Mouse (Mus musculus): ENCODE data around the gene Hist2h2ab. TPM values are rescaled to one million over a fixed set of nuclear protein-coding genes. Genes with fewer than 3 reads are reported as not detected.

The Hist2h2ab gene
- total RNA-seq, 2 experiments from 2014 or later, result 9.4 to 10.4 TPM

DNA sequence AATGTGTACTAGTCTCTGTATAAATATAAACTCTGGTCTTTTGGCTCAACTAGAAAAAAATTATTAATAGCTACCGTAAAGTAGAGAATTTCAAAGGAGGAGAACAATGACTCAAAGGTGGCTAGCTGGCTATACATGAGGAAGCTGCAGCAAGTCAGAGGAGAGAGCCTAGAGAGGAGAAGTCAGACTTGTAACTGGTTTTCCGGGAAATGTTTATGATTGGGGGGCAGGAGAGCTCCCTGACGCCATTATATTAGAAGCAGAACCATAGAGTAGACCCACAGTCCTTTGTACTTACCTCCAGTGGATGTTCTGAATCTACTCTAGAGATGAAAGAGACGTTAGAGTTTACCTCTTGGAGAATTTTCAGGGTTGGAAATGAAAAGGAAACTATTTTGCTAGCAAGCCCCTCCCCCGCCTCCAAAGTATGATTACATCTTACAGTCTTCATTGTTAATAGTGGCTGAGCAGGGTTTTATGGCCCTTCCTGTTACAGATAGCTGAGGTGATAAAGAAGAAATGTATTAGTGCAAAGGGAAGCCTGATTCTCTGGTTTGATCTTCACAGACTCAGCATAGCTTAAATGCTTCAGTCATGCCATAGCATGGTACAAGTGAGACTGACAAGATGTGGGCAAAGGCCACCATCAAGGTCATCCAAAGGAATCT is 36.4 kb downstream of the Hist2h2ab start:
- no peak for DNase-seq (ENCODE audit: low spot score in 2 of 2)

DNA sequence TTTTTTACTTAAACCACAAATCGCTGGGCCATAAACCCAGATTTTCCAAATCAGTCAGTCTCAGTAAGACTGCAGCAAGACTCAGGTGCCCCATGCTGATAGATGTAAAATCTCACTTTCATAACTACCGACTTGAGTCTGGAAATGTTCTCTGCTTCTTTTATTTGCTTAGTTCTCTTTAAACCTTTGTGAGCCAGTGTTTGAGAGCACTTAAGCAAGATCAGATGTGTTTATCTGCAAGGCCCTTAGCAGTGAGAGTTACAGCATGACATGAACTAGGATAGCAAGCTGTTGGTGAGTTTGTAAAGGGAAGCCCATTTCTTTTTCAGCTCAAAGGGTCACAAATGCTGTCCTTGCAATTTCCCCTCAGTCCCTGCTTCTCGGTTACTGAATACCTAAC is 37.5 kb downstream of the Hist2h2ab start:
- DNase-seq (ENCODE audit: low spot score in 2 of 2), result no peak

DNA sequence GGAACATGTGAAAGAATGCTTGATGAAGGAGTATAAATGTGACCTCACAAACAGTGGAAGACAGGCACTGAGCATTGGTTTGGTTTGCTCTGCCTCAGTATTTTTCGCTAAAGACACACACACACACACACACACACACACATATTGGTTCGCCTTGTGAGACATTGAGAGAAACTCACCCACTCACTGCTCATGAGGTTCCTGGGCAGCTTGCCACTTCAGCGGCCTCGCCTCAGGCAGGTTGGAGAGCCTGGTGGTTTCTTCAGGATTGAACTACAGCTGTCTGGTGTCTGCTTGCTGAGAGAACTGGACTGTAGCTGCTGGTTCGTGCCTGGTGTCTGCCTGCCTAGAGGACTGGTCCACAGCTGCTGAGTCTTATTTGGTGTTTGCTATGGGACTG is 40.6 kb downstream of the Hist2h2ab start:
- no peak for DNase-seq (ENCODE audit: low spot score in 2 of 2)

DNA sequence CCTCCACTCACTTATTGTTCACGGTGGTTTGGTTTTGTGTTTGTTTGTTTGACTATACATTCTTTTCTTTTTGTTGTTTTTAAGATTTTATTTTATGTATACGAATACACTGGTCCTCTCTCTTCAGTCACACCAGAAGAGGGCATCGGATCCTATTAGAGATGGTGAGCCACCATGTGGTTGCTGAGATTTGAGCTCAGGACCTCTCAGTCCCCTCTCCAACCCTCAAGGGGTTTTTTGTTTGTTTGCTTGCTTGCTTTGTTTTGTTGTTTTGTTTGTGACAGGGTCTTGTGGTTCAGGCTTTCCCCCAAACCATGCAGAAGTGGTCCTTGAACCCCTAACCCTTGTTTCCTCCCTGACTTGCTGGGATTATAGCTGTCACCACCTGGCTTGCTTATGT is 42.0 kb downstream of the Hist2h2ab start:
- DNase-seq (ENCODE audit: low spot score in 2 of 2), result no peak

DNA sequence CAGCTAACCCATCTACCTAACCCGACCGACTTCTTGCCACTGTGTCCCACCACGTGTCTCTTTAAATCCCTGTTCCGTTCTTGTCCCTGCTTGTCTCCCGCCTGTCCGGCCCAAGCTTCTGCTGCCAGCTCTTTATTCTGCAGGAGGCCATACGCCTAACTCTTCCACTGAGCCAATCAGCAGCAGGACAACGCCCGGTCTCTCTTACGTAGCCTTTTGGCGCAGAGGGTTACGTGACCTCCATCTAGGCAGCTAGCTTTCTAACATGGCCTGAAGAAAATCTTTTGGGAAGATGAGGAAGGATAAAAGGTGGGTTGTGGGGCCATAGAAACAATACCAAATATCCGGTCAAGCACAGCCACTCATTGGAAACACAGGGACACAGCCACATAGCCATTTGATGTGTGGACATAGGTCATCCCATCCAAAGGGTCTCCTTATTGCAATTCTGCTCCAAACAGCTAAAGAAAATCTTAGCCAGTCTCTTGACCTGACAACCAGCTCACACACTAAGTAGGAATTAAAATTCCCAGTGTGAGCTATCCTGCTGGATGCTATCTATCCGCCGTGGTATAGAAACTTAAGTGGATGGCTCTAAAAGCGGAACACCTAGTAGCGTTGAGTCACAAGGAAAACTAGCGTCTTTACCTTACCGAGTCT is 42.7 kb downstream of the Hist2h2ab start:
- peak; percentile 60 to 77 for DNase-seq (ENCODE audit: low spot score in 2 of 2)

DNA sequence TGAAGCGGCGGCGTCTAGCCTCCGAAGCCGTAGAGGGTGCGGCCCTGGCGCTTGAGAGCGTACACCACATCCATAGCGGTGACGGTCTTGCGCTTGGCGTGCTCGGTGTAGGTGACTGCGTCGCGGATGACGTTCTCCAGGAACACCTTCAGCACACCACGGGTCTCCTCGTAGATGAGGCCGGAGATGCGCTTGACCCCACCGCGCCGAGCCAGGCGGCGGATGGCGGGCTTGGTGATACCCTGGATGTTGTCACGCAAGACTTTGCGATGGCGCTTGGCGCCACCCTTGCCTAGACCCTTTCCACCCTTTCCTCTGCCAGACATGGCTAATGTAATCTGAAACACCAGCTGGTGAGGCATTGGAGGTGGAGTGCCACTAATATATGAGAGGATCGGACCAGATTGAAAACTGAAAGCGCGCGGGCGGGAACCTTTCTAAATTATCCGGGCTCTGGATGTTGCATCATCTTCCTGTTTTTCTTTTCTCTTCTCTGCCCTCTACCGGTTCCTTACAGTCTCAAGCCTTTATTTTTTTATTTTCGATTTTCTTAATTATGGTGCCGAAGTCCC is 43.4 kb downstream of the Hist2h2ab start, which contains the start of gene Hist2h4:
Hist2h4 (minus strand) TSS at position 333 of the 572 bp plus-strand sequence.
- peak; percentile 98 for DNase-seq (ENCODE audit: low spot score in 2 of 2)

DNA sequence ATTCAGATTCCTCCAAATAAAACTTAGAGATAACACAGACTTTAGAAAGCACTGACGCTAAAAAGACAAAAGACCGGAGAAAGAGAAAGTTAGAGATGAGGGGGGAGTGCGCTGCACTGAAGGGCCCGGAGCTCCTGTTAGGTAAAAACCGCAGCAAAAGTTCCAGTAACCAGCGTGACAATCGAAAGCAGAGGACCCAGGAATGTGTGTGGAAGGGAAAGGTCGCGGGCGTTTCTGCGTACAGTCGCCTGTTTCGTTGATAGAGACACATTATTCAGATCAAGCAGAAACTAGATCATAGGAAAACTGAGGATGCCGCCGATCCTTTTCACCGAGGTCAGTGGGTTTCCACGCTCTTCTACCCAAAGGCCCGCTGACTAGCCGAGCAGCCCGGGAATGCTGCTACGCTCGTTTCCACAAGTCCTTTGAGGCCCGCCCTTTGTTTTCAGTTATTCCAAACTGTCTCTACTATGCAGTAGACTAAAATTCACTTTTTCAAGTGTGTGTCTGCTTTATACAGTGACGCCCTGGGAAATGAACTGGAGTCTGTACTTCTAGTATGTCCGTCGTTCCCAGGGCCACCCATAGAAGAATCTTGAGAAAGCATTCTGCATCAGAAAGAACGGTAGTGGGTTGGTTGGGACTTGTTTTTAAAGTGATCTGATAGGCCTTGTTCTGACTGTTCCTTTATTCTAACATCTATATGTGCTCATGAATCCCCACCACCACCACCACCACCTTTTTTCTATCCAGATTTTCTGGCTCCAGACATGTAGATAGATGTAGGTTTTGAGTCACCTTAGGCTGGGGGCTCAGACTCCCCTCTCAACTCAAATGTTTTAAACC is 44.1 kb downstream of the Hist2h2ab start:
- peak in 1 of 2 experiments; percentile 54 for DNase-seq (ENCODE audit: low spot score in 2 of 2)

DNA sequence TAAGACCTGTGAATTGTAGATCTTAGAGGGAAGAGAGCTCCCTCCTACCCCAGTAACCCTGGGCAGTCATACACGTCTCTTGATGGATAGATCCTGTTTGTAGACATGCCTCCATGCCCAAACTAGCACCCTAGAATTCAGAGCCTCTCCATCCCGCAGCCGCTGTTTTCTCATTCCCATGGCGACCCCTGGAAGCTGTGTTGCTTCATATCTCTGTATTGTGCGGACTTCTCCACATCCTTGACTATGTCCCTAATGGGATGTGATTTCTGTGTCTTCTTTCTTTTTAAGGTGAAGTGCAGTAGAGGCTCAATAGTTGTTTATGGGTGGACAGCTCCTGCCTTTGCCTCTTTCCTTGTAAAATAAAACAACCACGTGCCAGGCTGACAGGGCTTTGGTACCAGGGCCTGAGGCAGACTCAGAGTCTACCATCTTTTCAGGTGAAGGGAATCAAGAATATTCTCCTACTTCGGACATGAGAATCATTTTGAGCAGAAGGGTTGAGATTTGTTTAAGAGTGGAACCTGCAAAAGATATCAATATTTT is 44.8 kb downstream of the Hist2h2ab start:
- no peak for DNase-seq (ENCODE audit: low spot score in 2 of 2)

DNA sequence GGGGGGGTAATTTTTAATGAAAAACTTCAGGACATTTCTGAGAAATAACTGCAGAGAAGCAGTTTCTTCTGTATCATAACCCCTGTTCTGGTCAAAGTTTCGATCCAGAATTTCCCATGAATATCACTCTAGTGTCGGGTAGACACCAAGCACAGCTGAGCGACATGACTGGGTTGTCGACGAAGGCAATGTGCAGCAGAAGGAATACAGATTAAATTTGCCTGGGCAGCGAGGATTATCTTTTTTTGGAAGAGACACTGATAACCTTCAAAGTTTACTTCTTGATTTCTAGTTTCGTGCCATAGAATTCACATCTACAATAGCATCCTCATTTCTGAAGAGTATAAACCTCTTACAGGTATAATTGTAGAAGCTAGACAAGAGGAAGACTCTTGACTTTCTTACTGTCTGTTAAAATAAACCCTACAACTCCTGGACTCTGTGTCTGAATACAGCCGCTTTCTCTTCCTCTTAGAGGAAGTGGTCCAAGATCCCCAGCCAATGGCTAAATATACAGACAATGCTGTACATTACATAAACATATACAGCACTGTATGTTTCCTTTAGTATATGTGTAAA is 46.6 kb downstream of the Hist2h2ab start:
- DNase-seq (ENCODE audit: low spot score in 2 of 2), result no peak

DNA sequence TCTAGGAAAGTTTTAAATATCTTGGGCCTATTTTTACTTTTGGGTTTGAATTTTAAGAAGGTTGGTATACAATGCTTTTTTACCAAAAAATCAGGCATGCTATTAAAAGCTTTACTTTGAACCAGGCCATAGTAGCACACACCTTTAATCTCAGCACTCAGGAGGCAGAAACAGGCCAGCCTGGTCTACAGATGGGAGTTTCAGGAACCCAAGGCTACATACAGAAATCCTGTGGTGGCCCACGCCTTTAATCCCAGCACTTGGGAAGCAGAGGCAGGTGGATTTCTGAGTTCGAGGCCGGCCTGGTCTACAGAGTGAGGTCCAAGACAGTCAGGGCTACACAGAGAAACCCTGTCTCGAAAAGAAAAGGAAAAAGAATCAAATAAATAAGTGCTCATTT is 47.9 kb downstream of the Hist2h2ab start:
- no peak for DNase-seq (ENCODE audit: low spot score in 2 of 2)

DNA sequence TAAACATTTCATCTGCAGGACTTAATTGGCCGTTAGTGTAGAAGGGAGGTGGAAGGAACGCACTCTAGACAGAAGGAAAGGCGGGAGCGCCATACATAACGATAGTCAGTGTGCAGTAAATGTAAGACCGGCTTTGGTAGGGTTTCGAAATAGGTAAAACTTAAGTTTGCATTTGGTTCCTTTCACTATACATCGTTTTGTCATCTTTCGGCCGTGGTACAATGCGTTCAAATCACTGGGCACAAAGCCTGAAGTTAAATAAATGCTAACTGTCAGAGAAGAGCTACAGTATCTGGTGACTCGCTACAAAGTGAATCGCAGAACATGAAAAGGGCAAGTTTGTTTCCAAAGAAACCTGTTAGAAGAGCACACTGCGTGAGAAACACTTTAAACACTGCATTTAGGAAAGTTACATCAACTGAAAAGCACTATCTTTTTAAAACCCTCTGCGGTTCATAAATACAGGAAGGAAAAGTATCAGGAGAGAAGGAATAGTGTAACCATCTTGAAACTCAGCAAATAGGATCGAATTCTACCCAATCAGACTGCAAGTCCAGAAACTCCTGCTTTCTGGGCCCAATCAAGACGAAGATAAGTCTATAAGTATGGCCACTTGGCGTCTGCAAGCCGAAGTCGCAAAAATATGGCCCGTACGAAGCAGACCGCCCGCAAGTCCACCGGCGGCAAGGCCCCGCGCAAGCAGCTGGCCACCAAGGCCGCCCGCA is 48.5 kb downstream of the Hist2h2ab start, which contains the start of gene Hist2h3b:
Hist2h3b (plus strand) TSS at position 604 of the 725 bp plus-strand sequence.
- peak; percentile 83 to 88 for DNase-seq (ENCODE audit: low spot score in 2 of 2)

DNA sequence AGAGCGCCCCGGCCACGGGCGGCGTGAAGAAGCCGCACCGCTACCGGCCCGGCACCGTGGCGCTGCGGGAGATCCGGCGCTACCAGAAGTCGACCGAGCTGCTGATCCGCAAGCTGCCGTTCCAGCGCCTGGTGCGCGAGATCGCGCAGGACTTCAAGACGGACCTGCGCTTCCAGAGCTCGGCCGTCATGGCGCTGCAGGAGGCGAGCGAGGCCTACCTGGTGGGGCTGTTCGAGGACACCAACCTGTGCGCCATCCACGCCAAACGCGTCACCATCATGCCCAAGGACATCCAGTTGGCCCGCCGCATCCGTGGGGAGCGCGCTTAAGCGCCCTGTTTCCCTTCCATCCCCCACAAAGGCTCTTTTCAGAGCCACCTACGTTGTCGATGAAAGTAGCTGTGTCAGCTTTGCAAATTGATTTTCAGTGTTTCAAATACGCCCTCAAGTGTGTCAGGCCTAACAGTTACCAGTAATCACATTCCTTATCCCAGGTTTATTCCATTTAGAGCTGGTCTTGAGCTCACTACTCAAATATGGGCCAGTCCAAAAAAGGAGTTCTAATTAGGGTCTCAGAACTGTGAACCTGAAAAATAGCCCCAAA is 49.2 kb downstream of the Hist2h2ab start:
- peak in 1 of 2 experiments; percentile 33 for DNase-seq (ENCODE audit: low spot score in 2 of 2)

Small RNA genes lying within 50 kb of the gene (microRNA-seq; reads per million reads assigned to microRNA genes)
- gene Gm44492 (0 reads per million in 2 experiments), gene Gm47311 (0 reads per million in 2 experiments), gene Gm47313 (0 reads per million in 2 experiments)

Other genes starting within 250 kb of the Hist2h2ab start
- 10 to 100 TPM; 43.7 to 44.5 TPM for gene Plekho1, start 223.9 kb upstream of the Hist2h2ab start, total RNA-seq (2021)
- gene Vps45, start 161.4 kb upstream of the Hist2h2ab start, total RNA-seq (2021), result 10 to 100 TPM; 41.1 to 47.8 TPM
- gene Otud7b, start 115.3 kb upstream of the Hist2h2ab start, total RNA-seq (2021), result 10 to 100 TPM; 27.4 to 31.0 TPM
- gene Mtmr11, start 57.9 kb upstream of the Hist2h2ab start, total RNA-seq (2021), result 1 to 10 TPM; 5.8 to 7.8 TPM
- 10 to 100 TPM; 48.6 to 52.4 TPM for gene Sf3b4, start 47.5 kb upstream of the Hist2h2ab start, total RNA-seq (2021)
- gene Sv2a, start 38.7 kb upstream of the Hist2h2ab start, total RNA-seq (2021), result 100 to 1,000 TPM; 360 to 375 TPM
- 10 to 100 TPM; 16.1 to 21.2 TPM for gene Bola1, start 156 bp upstream of the Hist2h2ab start, total RNA-seq (2021)
- 10 to 100 TPM; 28.2 to 31.3 TPM for gene Hist2h2ac, start 1.0 kb downstream of the Hist2h2ab start, total RNA-seq (2021)
- gene Hist2h2be, start 1.3 kb downstream of the Hist2h2ab start, total RNA-seq (2021), result 1 to 10 TPM; 4.0 to 4.8 TPM
- 10 to 100 TPM; 11.3 to 14.7 TPM for gene Hist2h3c2, start 19.3 kb downstream of the Hist2h2ab start, total RNA-seq (2021)
- gene Hist2h2aa2, start 20.4 kb downstream of the Hist2h2ab start, total RNA-seq (2021), result 100 to 1,000 TPM; 248 to 267 TPM
- gene Hist2h2aa1, start 25.6 kb downstream of the Hist2h2ab start, total RNA-seq (2021), result 1 to 10 TPM; 6.7 to 8.0 TPM
- not detected for gene Hist2h3c1, start 26.8 kb downstream of the Hist2h2ab start, total RNA-seq (2021)
- 10 to 100 TPM; 25.2 to 29.8 TPM for gene Hist2h4, start 43.4 kb downstream of the Hist2h2ab start, total RNA-seq (2021)
- 100 to 1,000 TPM in 1 of 2 experiments, 10 to 100 TPM in 1; 73.5 to 102 TPM for gene Hist2h3b, start 48.8 kb downstream of the Hist2h2ab start, total RNA-seq (2021)
- 100 to 1,000 TPM; 133 to 147 TPM for gene Hist2h2bb, start 49.9 kb downstream of the Hist2h2ab start, total RNA-seq (2021)
- 1 to 10 TPM; 2.3 to 2.5 TPM for gene Fcgr1, start 74.1 kb downstream of the Hist2h2ab start, total RNA-seq (2021)
- not detected for gene BC107364, start 232.4 kb downstream of the Hist2h2ab start, total RNA-seq (2021)